ENCODE assay signal across 8 mouse cellular contexts in genomic region chr10:120390912-120391835, GRCm38 (mm10).
A peak's percentile ranks its signal among the peaks of the same experiment; 100 is the strongest.
DNase-seq lines count a peak whose midpoint lies in the region; ATAC-seq and TF ChIP-seq lines count a peak whose summit lies in the region.

No protein-coding gene starts in this region.

- intact Hi-C loops in left cerebral cortex, adult 2 months (cut with DNase I): no loop called here

- H3K4me3 ChIP-seq in heart, embryonic 12.5 days: no peak overlapping the region
- no peak overlapping the region for H3K4me3 ChIP-seq in hindbrain, postnatal 0 days (ENCODE audit: low read length)
- no peak overlapping the region for H3K4me3 ChIP-seq in limb, embryonic 12.5 days (replicated peaks)
- H3K4me3 ChIP-seq in neural tube, embryonic 13.5 days: peak overlapping the region; percentile 19; the same call in 1 of the 2 replicates
- H3K4me3 ChIP-seq in left cerebral cortex, adult 2 months: no peak overlapping the region

- ATAC-seq in heart, embryonic 12.5 days (ENCODE audit: insufficient number of reproducible peaks, low FRiP score): no peak
- no peak for ATAC-seq in hindbrain, postnatal 0 days
- ATAC-seq in limb, embryonic 12.5 days (ENCODE audit: insufficient number of reproducible peaks, insufficient read depth, low FRiP score, low TSS enrichment, low read depth): no peak
- ATAC-seq in neural tube, embryonic 13.5 days (ENCODE audit: low read depth): 0 out of 2 replicates have a peak, but pooled peaks have one; percentile 34

- WGBS in heart, embryonic 12.5 days: 56% methylated on average over 28 of the region's 28 CpGs
- 27% methylated on average over 28 of the region's 28 CpGs for WGBS in hindbrain, postnatal 0 days
- 18% methylated on average over 28 of the region's 28 CpGs for WGBS in limb, embryonic 12.5 days
- WGBS in neural tube, embryonic 13.5 days: 9% methylated on average over 28 of the region's 28 CpGs

- H3K9me3 ChIP-seq in heart, embryonic 12.5 days (replicated peaks): no peaks in the 10 kb centered on the region
- no peaks in the 10 kb centered on the region for H3K9me3 ChIP-seq in hindbrain, postnatal 0 days (ENCODE audit: low read length)
- H3K9me3 ChIP-seq in limb, embryonic 12.5 days: no peaks in the 10 kb centered on the region
- H3K9me3 ChIP-seq in neural tube, embryonic 13.5 days: no peaks in the 10 kb centered on the region

- peaks cover 38% of the 10 kb centered on the region for H3K4me1 ChIP-seq in heart, embryonic 12.5 days (replicated peaks)
- peaks cover 8% of the 10 kb centered on the region for H3K4me1 ChIP-seq in hindbrain, postnatal 0 days (ENCODE audit: insufficient read depth, low read length)
- peaks cover 91% of the 10 kb centered on the region for H3K4me1 ChIP-seq in limb, embryonic 12.5 days (replicated peaks)
- H3K4me1 ChIP-seq in neural tube, embryonic 13.5 days (replicated peaks): peaks cover 49% of the 10 kb centered on the region

- no peaks in the 10 kb centered on the region for H3K27me3 ChIP-seq in heart, embryonic 12.5 days (replicated peaks)
- H3K27me3 ChIP-seq in hindbrain, postnatal 0 days (ENCODE audit: insufficient read depth, low read length): no peaks in the 10 kb centered on the region
- H3K27me3 ChIP-seq in limb, embryonic 12.5 days: no peaks in the 10 kb centered on the region
- H3K27me3 ChIP-seq in neural tube, embryonic 13.5 days: peaks cover 56% of the 10 kb centered on the region

- no peaks in the 10 kb centered on the region for H3K36me3 ChIP-seq in heart, embryonic 12.5 days
- no peaks in the 10 kb centered on the region for H3K36me3 ChIP-seq in hindbrain, postnatal 0 days (ENCODE audit: insufficient read depth, low read length)
- H3K36me3 ChIP-seq in limb, embryonic 12.5 days: no peaks in the 10 kb centered on the region
- no peaks in the 10 kb centered on the region for H3K36me3 ChIP-seq in neural tube, embryonic 13.5 days

- no peak overlapping the region for H3K9ac ChIP-seq in heart, embryonic 12.5 days
- H3K9ac ChIP-seq in hindbrain, postnatal 0 days (replicated peaks; ENCODE audit: low read length): no peak overlapping the region
- no peak overlapping the region for H3K9ac ChIP-seq in limb, embryonic 12.5 days (replicated peaks)
- 0 out of 2 replicates have a peak overlapping the region, but pooled peaks have one; percentile 23 for H3K9ac ChIP-seq in neural tube, embryonic 13.5 days

- 0 out of 2 replicates have a peak overlapping the region, but pooled peaks have one; percentile 1 for H3K4me2 ChIP-seq in heart, embryonic 12.5 days
- H3K4me2 ChIP-seq in hindbrain, postnatal 0 days (ENCODE audit: low read depth, low read length): peak overlapping the region; percentile 46
- H3K4me2 ChIP-seq in limb, embryonic 12.5 days: peak overlapping the region; percentile 42
- H3K4me2 ChIP-seq in neural tube, embryonic 13.5 days: peak overlapping the region; percentile 49

- no peak overlapping the region for H3K27ac ChIP-seq in heart, embryonic 12.5 days (ENCODE audit: poor library complexity, severe bottlenecking)
- no peak overlapping the region for H3K27ac ChIP-seq in hindbrain, postnatal 0 days
- no peak overlapping the region for H3K27ac ChIP-seq in limb, embryonic 12.5 days
- H3K27ac ChIP-seq in neural tube, embryonic 13.5 days (replicated peaks): no peak overlapping the region
- H3K27ac ChIP-seq in left cerebral cortex, adult 2 months: no peak overlapping the region

- no peak for DNase-seq in heart, adult 18-20 months
- DNase-seq in hindbrain, postnatal 0 days (ENCODE audit: low spot score): no peak
- no peak for DNase-seq in spleen, postnatal 36 days (ENCODE audit: low spot score in 2 of 2)
- no peak for DNase-seq in B cell, adult 2 months
- no peak for DNase-seq in left cerebral cortex, adult 2 months (ENCODE audit: extremely low spot score in 1 of 2, low spot score in 2 of 2)

- no peak for TF ChIP-seq CTCF in hindbrain, postnatal 0 days (IDR thresholded peaks at IDR 0.05; ENCODE audit: low read depth)
- no peak for TF ChIP-seq CTCF in left cerebral cortex, adult 2 months (IDR thresholded peaks at IDR 0.05)
